8 mouse cellular contexts compared by ENCODE assay signal in the genomic region with DNA sequence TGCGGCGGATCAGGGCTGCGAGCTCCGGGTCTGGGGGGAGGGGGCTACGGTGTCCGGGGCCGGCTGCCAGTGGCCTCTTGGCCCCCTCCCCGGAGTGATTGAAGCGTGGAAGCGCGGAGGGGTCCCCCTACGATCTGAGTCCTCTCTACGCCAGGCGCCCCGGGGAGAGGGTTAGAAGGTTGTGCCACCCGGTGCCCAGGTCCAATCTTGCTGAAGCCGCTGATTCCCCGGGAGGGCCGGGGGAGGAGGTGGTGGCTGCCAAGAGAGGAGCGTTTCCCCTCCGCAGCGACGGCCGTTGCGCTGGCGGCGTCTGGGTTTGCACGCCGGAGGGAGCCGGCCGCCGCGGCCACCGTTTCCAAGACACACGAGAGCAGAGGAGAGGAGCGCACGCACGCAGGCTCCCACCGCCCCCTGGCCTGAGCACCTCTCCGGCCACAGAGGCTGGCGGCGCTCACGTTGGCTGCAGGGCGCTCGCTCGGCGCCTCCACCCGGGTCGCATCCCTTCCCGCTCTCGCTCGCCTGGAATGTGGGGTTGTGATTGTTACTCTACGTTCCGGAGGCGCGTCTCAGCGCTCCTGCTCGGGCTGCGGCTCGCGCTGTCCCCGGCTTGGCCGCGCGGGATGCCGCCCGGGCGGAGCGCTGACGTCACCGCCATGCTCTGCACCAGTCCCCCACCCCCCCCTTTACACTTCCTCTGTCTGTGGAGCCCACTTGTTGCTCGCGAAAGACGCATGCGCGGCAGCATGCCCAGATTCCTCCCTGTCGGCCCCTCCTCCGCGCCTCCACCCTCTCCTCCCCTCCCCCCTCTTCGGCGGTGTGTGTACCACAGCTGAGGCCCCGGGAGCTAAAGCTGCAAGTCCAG. TPM values are rescaled to one million over a fixed set of nuclear protein-coding genes. Genes with fewer than 3 reads are reported as not detected.
DNase-seq lines count a peak whose midpoint lies in the region; ATAC-seq and TF ChIP-seq lines count a peak whose summit lies in the region.

Gene Irf2bpl (minus strand): TSS at position 602 of the 862 bp plus-strand sequence.

- WGBS in embryonic facial prominence, embryonic 15.5 days: under 1% methylated on average over 74 of the region's 82 CpGs
- WGBS in heart, embryonic 10.5 days: under 1% methylated on average over 74 of the region's 82 CpGs
- under 1% methylated on average over 64 of the region's 82 CpGs for WGBS in kidney, embryonic 14.5 days

- no peaks in the 10 kb centered on the region for H3K27me3 ChIP-seq in embryonic facial prominence, embryonic 15.5 days
- 0 out of 2 replicates have a peak, but pooled peaks cover 10% of the 10 kb centered on the region for H3K27me3 ChIP-seq in heart, embryonic 10.5 days (ENCODE audit: insufficient read depth, poor library complexity, severe bottlenecking)
- no peaks in the 10 kb centered on the region for H3K27me3 ChIP-seq in kidney, embryonic 14.5 days (ENCODE audit: control insufficient read depth, insufficient read depth, low read length)
- no peaks in the 10 kb centered on the region for H3K27me3 ChIP-seq in myocyte (ENCODE audit: control insufficient read depth, insufficient read depth, insufficient read length)

- peaks cover 50% of the 10 kb centered on the region for H3K79me2 ChIP-seq in myocyte (ENCODE audit: control insufficient read depth, insufficient read depth)

- peak within 1 kb of the TSS; percentile 64 for H3K4me3 ChIP-seq in embryonic facial prominence, embryonic 15.5 days (replicated peaks)
- H3K4me3 ChIP-seq in heart, embryonic 10.5 days: peak within 1 kb of the TSS; percentile 94
- H3K4me3 ChIP-seq in kidney, embryonic 14.5 days (ENCODE audit: low read length): peak within 1 kb of the TSS; percentile 63
- H3K4me3 ChIP-seq in myocyte: peak within 1 kb of the TSS; percentile 94

- peak; percentile 92 for TF ChIP-seq POLR2A in myocyte (IDR thresholded peaks at IDR 0.05; ENCODE audit: insufficient read length, low read depth)

- no peaks in the 10 kb centered on the region for H3K9me3 ChIP-seq in embryonic facial prominence, embryonic 15.5 days (replicated peaks)
- no peaks in the 10 kb centered on the region for H3K9me3 ChIP-seq in heart, embryonic 10.5 days
- H3K9me3 ChIP-seq in kidney, embryonic 14.5 days (ENCODE audit: control insufficient read depth, low read length): no peaks in the 10 kb centered on the region

- peak within 1 kb of the TSS; percentile 79 for H3K9ac ChIP-seq in embryonic facial prominence, embryonic 15.5 days
- peak within 1 kb of the TSS; percentile 86 for H3K9ac ChIP-seq in kidney, embryonic 14.5 days (ENCODE audit: low read depth, low read length)

- peak; percentile 91 to 94 for DNase-seq in B cell, adult 2 months
- DNase-seq in adrenal gland, postnatal 4 days (ENCODE audit: low spot score in 2 of 2): peak; percentile 99 to 100
- DNase-seq in heart, embryonic 10.5 days (ENCODE audit: low spot score): peak; percentile 99
- peak; percentile 93 for DNase-seq in liver
- DNase-seq in spleen, postnatal 4 days (ENCODE audit: low spot score in 2 of 2): peak; percentile 89 to 94

- peak; percentile 90 for ATAC-seq in embryonic facial prominence, embryonic 15.5 days (ENCODE audit: insufficient number of reproducible peaks, low FRiP score, low TSS enrichment, low read depth)
- ATAC-seq in kidney, embryonic 14.5 days (ENCODE audit: low FRiP score, low TSS enrichment): peak; percentile 89

- H3K4me1 ChIP-seq in embryonic facial prominence, embryonic 15.5 days: peaks cover 66% of the 10 kb centered on the region
- H3K4me1 ChIP-seq in heart, embryonic 10.5 days: peaks cover 77% of the 10 kb centered on the region
- H3K4me1 ChIP-seq in kidney, embryonic 14.5 days (ENCODE audit: control insufficient read depth, insufficient read depth, low read length): peaks cover 41% of the 10 kb centered on the region

- peak within 1 kb of the TSS; percentile 100 for H3K27ac ChIP-seq in embryonic facial prominence, embryonic 15.5 days (replicated peaks)
- peak within 1 kb of the TSS; percentile 97 for H3K27ac ChIP-seq in heart, embryonic 10.5 days
- peak within 1 kb of the TSS; percentile 100 for H3K27ac ChIP-seq in kidney, embryonic 14.5 days (ENCODE audit: low read depth, low read length)

- H3K4me2 ChIP-seq in embryonic facial prominence, embryonic 15.5 days (replicated peaks): peak within 1 kb of the TSS; percentile 86
- peak within 1 kb of the TSS; percentile 96 for H3K4me2 ChIP-seq in kidney, embryonic 14.5 days (replicated peaks; ENCODE audit: low read depth, low read length)
- H3K4me2 ChIP-seq in myocyte (ENCODE audit: low read depth): peak within 1 kb of the TSS; percentile 91

- peak within 1 kb of the TSS; percentile 97 for H3ac ChIP-seq in myocyte (ENCODE audit: control insufficient read depth, insufficient read length)

- H3K36me3 ChIP-seq in embryonic facial prominence, embryonic 15.5 days: no peaks in the 10 kb centered on the region
- peaks cover 9% of the 10 kb centered on the region for H3K36me3 ChIP-seq in heart, embryonic 10.5 days
- peaks cover 11% of the 10 kb centered on the region; the same call in 1 of the 2 replicates for H3K36me3 ChIP-seq in kidney, embryonic 14.5 days (ENCODE audit: control insufficient read depth, insufficient read depth, low read length)
- peaks cover 6% of the 10 kb centered on the region for H3K36me3 ChIP-seq in myocyte (ENCODE audit: control insufficient read depth, insufficient read depth)

TF ChIP-seq in myocyte, 11 proteins besides CTCF, POLR2A, EP300 and RAD21:
- TF ChIP-seq SRF (IDR thresholded peaks at IDR 0.05; ENCODE audit: control insufficient read depth, insufficient read length, low read depth) (peak; percentile 28), POLR2AphosphoS2 (IDR thresholded peaks at IDR 0.05; ENCODE audit: insufficient read length, low read depth) (peak; percentile 98), USF1 (IDR thresholded peaks at IDR 0.05; ENCODE audit: low read depth) (no peak), TCF3 (IDR thresholded peaks at IDR 0.05; ENCODE audit: insufficient read length, low read depth) (peak; percentile 1), REST (IDR thresholded peaks at IDR 0.05; ENCODE audit: insufficient read depth, insufficient read length) (peak; percentile 28), TCF12 (IDR thresholded peaks at IDR 0.05; ENCODE audit: insufficient read depth, poor library complexity, severe bottlenecking) (peak; percentile 20), E2F4 (IDR thresholded peaks at IDR 0.05; ENCODE audit: insufficient read depth) (no peak), CEBPB (IDR thresholded peaks at IDR 0.05; ENCODE audit: insufficient read depth, poor library complexity, severe bottlenecking) (no peak), MYOD1 (IDR thresholded peaks at IDR 0.05; ENCODE audit: control insufficient read depth in 1 of 3, insufficient read length in 2 of 3, low read depth in 2 of 3) (peak in 2 of 3 experiments; percentile 7 to 79), MYOG (IDR thresholded peaks at IDR 0.05; ENCODE audit: control insufficient read depth in 1 of 3, insufficient read depth in 1 of 3, insufficient read length in 2 of 3, low read depth in 2 of 3) (peak in 1 of 3 experiments; percentile 71), MAX (IDR thresholded peaks at IDR 0.05; ENCODE audit: low read depth) (no peak)

RNA-seq across cellular contexts. Expression of gene Irf2bpl, which starts in this region (rescaled TPM):
- total RNA-seq in adrenal gland, postnatal 4 days (2021): 10 to 100 TPM; 78.0 to 81.7 TPM
- polyA plus RNA-seq in embryonic facial prominence, embryonic 15.5 days (2015; fragmentation: Nextera tagmentation; extraction: Ambion mirVana): 45.2 and 50.6 TPM in 2 replicates
- 28.7 and 35.3 TPM in 2 replicates for polyA plus RNA-seq in heart, embryonic 10.5 days (2016; fragmentation: Nextera tagmentation; extraction: Ambion mirVana)
- polyA plus RNA-seq in kidney, embryonic 14.5 days (2014; fragmentation: Nextera tagmentation; extraction: Ambion mirVana): 25.8 and 34.8 TPM in 2 replicates
- polyA plus RNA-seq in myocyte (2012; fragmentation: generic; extraction: Trizol): 59.1 TPM

Comparison
In these comparisons a context has a peak if more than half of its experiments do, and no peak if none do; other contexts are left out.
1. Peak in every context shown above with its lines: DNase-seq, ATAC-seq, H3K4me3 ChIP-seq and H3K27ac ChIP-seq.